Mouse (Mus musculus): ENCODE measurements around the gene Mprip.

GRCm38 (mm10) chr11:59815482-59816065, 154.5 kb downstream of the Mprip start:
- no peak for TF ChIP-seq CTCF (IDR thresholded peaks at IDR 0.05; ENCODE audit: borderline replicate concordance, control insufficient read depth, extremely low read depth, insufficient read depth, low read length, poor library complexity)
- no peak for TF ChIP-seq POLR2A (IDR thresholded peaks at IDR 0.05; ENCODE audit: control insufficient read depth, extremely low read depth, insufficient read depth, low read length, poor library complexity)

All from thymus, adult 2 months (tissue).